Mouse (Mus musculus): ENCODE data around the gene Snai3. TPM values are rescaled to one million over a fixed set of nuclear protein-coding genes. Genes with fewer than 3 reads are reported as not detected.

Gene Snai3
- polyA plus RNA-seq, 1 experiment from 2014 or later, result 0.75 TPM

GRCm38 (mm10) chr8:122423217-122423616 lies 37.3 kb downstream of the Snai3 start:
- Histone ChIP-seq H3K4me2 (replicated peaks; ENCODE audit: low read depth, low read length) (no peak overlapping the region), H3K36me3 (ENCODE audit: insufficient read depth, low read length) (peaks cover 14% of the 10 kb centered on the region; the same call in 1 of the 2 replicates), H3K27me3 (ENCODE audit: insufficient read depth, low read length) (no peaks in the 10 kb centered on the region), H3K9me3 (ENCODE audit: low read length) (no peaks in the 10 kb centered on the region), H3K9ac (replicated peaks; ENCODE audit: low read length) (no peak overlapping the region), H3K4me3 (ENCODE audit: low read length) (no peak overlapping the region), H3K27ac (ENCODE audit: low read length) (no peak overlapping the region), H3K4me1 (ENCODE audit: insufficient read depth, low read length) (peaks cover 13% of the 10 kb centered on the region)
- 86% methylated on average over 24 of the region's 24 CpGs for WGBS
- no peak for ATAC-seq (ENCODE audit: low FRiP score, low TSS enrichment)

DNA sequence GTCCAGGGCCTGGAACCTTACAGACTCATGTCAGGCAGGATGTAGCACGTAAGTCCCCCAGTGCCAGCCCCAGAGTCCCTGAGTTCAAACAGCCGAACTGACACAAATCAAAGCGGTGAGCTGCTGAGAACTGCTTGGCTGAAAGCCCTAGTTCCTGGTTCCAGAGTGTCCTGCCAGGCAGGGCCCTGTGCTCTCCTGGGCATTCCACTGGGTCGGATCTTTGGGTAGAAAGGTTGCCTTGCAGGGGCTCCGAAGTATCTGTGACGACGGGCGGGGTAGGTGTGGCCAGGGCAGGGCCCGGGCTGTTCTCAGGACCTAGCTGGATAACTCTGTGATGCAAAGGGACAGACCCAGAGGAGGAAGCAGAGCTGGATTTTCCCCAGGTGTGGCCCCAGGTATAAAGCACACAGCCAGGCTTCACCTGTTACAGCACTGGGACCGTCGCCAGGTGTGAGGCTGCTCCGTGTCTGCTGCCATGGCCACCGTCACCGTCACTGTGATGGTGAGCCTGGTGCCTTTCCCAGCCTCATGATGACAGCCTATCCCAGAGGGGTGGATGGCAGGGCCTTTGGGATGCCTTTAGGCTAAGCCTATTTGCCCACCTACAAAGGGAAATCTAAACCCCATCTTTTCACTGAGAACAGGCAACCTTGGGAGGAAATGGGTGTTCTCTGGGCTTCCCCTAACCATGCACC lies 39.0 kb downstream of the Snai3 start, which contains the start of gene Il17c:
TSS of gene Il17c (plus strand) at position 645 of the 695 bp plus-strand sequence.
- Histone ChIP-seq H3K27ac (ENCODE audit: low read length) (no peak within 1 kb of the TSS), H3K9ac (replicated peaks; ENCODE audit: low read length) (no peak within 1 kb of the TSS), H3K36me3 (ENCODE audit: insufficient read depth, low read length) (peaks cover 29% of the 10 kb centered on the region), H3K4me1 (ENCODE audit: insufficient read depth, low read length) (peaks cover 13% of the 10 kb centered on the region), H3K4me3 (ENCODE audit: low read length) (no peak within 1 kb of the TSS), H3K9me3 (ENCODE audit: low read length) (no peaks in the 10 kb centered on the region), H3K4me2 (replicated peaks; ENCODE audit: low read depth, low read length) (no peak within 1 kb of the TSS), H3K27me3 (ENCODE audit: insufficient read depth, low read length) (no peaks in the 10 kb centered on the region)
- WGBS, result 70% methylated on average over 14 of the region's 14 CpGs
- no peak for ATAC-seq (ENCODE audit: low FRiP score, low TSS enrichment)

- H3K27me3 ChIP-seq (ENCODE audit: insufficient read depth, low read length), result no peaks in the 10 kb centered on the region
- no peak overlapping the region for H3K4me2 ChIP-seq (replicated peaks; ENCODE audit: low read depth, low read length)
- peaks cover 13% of the 10 kb centered on the region for H3K4me1 ChIP-seq (ENCODE audit: insufficient read depth, low read length)
- WGBS, result 70% methylated on average over 9 of the region's 9 CpGs
- H3K9me3 ChIP-seq (ENCODE audit: low read length), result no peaks in the 10 kb centered on the region
- no peak for ATAC-seq (ENCODE audit: low FRiP score, low TSS enrichment)
- H3K4me3 ChIP-seq (ENCODE audit: low read length), result no peak overlapping the region
- H3K36me3 ChIP-seq (ENCODE audit: insufficient read depth, low read length), result peaks cover 36% of the 10 kb centered on the region
- H3K27ac ChIP-seq (ENCODE audit: low read length), result no peak overlapping the region
- 0 out of 2 replicates have a peak overlapping the region, but pooled peaks have one; percentile 6 for H3K9ac ChIP-seq (replicated peaks; ENCODE audit: low read length)
These were observed 40.5 kb downstream of the Snai3 start for GRCm38 (mm10) chr8:122419881-122420555.

- no peak for ATAC-seq (ENCODE audit: low FRiP score, low TSS enrichment)
- H3K4me3 ChIP-seq (ENCODE audit: low read length), result no peak overlapping the region
- H3K9ac ChIP-seq (replicated peaks; ENCODE audit: low read length), result no peak overlapping the region
- no peaks in the 10 kb centered on the region for H3K27me3 ChIP-seq (ENCODE audit: insufficient read depth, low read length)
- no peaks in the 10 kb centered on the region for H3K9me3 ChIP-seq (ENCODE audit: low read length)
- H3K27ac ChIP-seq (ENCODE audit: low read length), result no peak overlapping the region
- 83% methylated on average over 6 of the region's 6 CpGs for WGBS
- H3K36me3 ChIP-seq (ENCODE audit: insufficient read depth, low read length), result peaks cover 81% of the 10 kb centered on the region
- no peak overlapping the region for H3K4me2 ChIP-seq (replicated peaks; ENCODE audit: low read depth, low read length)
- H3K4me1 ChIP-seq (ENCODE audit: insufficient read depth, low read length), result no peaks in the 10 kb centered on the region
These were observed 45.0 kb downstream of the Snai3 start for GRCm38 (mm10) chr8:122415554-122415953.

- H3K4me3 ChIP-seq (ENCODE audit: low read length), result no peak overlapping the region
- H3K36me3 ChIP-seq (ENCODE audit: insufficient read depth, low read length), result peaks cover 91% of the 10 kb centered on the region
- H3K9ac ChIP-seq (replicated peaks; ENCODE audit: low read length), result no peak overlapping the region
- no peaks in the 10 kb centered on the region for H3K9me3 ChIP-seq (ENCODE audit: low read length)
- no peaks in the 10 kb centered on the region for H3K4me1 ChIP-seq (ENCODE audit: insufficient read depth, low read length)
- no peak overlapping the region for H3K27ac ChIP-seq (ENCODE audit: low read length)
- WGBS, result 82% methylated on average over 9 of the region's 9 CpGs
- no peak for ATAC-seq (ENCODE audit: low FRiP score, low TSS enrichment)
- no peak overlapping the region for H3K4me2 ChIP-seq (replicated peaks; ENCODE audit: low read depth, low read length)
- H3K27me3 ChIP-seq (ENCODE audit: insufficient read depth, low read length), result no peaks in the 10 kb centered on the region
These were observed 46.2 kb downstream of the Snai3 start for GRCm38 (mm10) chr8:122414311-122414710.

DNA sequence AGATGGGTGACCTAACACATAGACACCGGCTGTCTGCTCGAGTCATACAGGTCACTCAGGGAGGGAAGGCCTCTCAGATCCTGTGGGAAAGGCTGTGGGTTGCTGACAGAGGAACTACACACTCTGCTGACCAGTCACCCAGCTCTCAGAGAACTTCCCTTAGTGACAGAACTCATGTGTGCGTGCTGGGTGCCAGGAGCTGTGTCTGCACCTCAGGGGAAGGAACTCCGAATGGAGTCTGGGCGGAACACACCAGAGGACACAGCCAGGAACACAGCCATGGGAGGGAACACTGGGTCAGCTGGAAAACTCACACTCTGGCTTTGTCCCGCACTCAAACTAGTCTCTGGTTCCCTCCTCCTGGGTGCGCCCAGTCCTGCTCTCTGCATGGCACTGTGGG lies 52.9 kb downstream of the Snai3 start:
- H3K27me3 ChIP-seq (ENCODE audit: insufficient read depth, low read length), result no peaks in the 10 kb centered on the region
- no peak for ATAC-seq (ENCODE audit: low FRiP score, low TSS enrichment)
- H3K9ac ChIP-seq (replicated peaks; ENCODE audit: low read length), result no peak overlapping the region
- H3K36me3 ChIP-seq (ENCODE audit: insufficient read depth, low read length), result peaks cover 84% of the 10 kb centered on the region
- no peaks in the 10 kb centered on the region for H3K9me3 ChIP-seq (ENCODE audit: low read length)
- H3K4me1 ChIP-seq (ENCODE audit: insufficient read depth, low read length), result no peaks in the 10 kb centered on the region
- WGBS, result 91% methylated on average over 7 of the region's 7 CpGs
- H3K4me2 ChIP-seq (replicated peaks; ENCODE audit: low read depth, low read length), result no peak overlapping the region
- no peak overlapping the region for H3K4me3 ChIP-seq (ENCODE audit: low read length)
- no peak overlapping the region for H3K27ac ChIP-seq (ENCODE audit: low read length)

GRCm38 (mm10) chr8:122405146-122405805 lies 55.3 kb downstream of the Snai3 start:
- H3K27ac ChIP-seq (ENCODE audit: low read length), result no peak overlapping the region
- peaks cover 83% of the 10 kb centered on the region for H3K36me3 ChIP-seq (ENCODE audit: insufficient read depth, low read length)
- H3K27me3 ChIP-seq (ENCODE audit: insufficient read depth, low read length), result no peaks in the 10 kb centered on the region
- H3K9me3 ChIP-seq (ENCODE audit: low read length), result no peaks in the 10 kb centered on the region
- no peak overlapping the region for H3K4me2 ChIP-seq (replicated peaks; ENCODE audit: low read depth, low read length)
- H3K4me3 ChIP-seq (ENCODE audit: low read length), result no peak overlapping the region
- no peaks in the 10 kb centered on the region for H3K4me1 ChIP-seq (ENCODE audit: insufficient read depth, low read length)
- ATAC-seq (ENCODE audit: low FRiP score, low TSS enrichment), result no peak
- H3K9ac ChIP-seq (replicated peaks; ENCODE audit: low read length), result no peak overlapping the region
- 86% methylated on average over 9 of the region's 9 CpGs for WGBS

Small RNAs within 50 kb of the gene (microRNA-seq; reads per million reads assigned to microRNA genes)
- not detected for gene Gm24366

Other genes starting within 250 kb of the Snai3 start
- 1.5 and 1.6 TPM in 2 replicates for gene Zfpm1, start 178.6 kb downstream of the Snai3 start, polyA plus RNA-seq (2015; fragmentation: Nextera tagmentation; extraction: Ambion mirVana)
- not detected in 2 replicates for gene Trhr2, start 100.0 kb downstream of the Snai3 start, polyA plus RNA-seq (2015; fragmentation: Nextera tagmentation; extraction: Ambion mirVana)
- gene Zc3h18, start 84.1 kb downstream of the Snai3 start, polyA plus RNA-seq (2015; fragmentation: Nextera tagmentation; extraction: Ambion mirVana), result 50.1 and 50.6 TPM in 2 replicates
- not detected in 2 replicates for gene Il17c, start 38.7 kb downstream of the Snai3 start, polyA plus RNA-seq (2015; fragmentation: Nextera tagmentation; extraction: Ambion mirVana)
- 385 and 421 TPM in 2 replicates for gene Cyba, start 27.8 kb downstream of the Snai3 start, polyA plus RNA-seq (2015; fragmentation: Nextera tagmentation; extraction: Ambion mirVana)
- 36.4 and 36.6 TPM in 2 replicates for gene Mvd, start 17.3 kb downstream of the Snai3 start, polyA plus RNA-seq (2015; fragmentation: Nextera tagmentation; extraction: Ambion mirVana)
- gene Rnf166, start 15.3 kb upstream of the Snai3 start, polyA plus RNA-seq (2015; fragmentation: Nextera tagmentation; extraction: Ambion mirVana), result 39.3 and 46.0 TPM in 2 replicates
- 46.5 and 48.0 TPM in 2 replicates for gene Ctu2, start 15.4 kb upstream of the Snai3 start, polyA plus RNA-seq (2015; fragmentation: Nextera tagmentation; extraction: Ambion mirVana)
- gene Piezo1, start 90.6 kb upstream of the Snai3 start, polyA plus RNA-seq (2015; fragmentation: Nextera tagmentation; extraction: Ambion mirVana), result 15.6 and 16.9 TPM in 2 replicates
- gene Cdt1, start 107.3 kb upstream of the Snai3 start, polyA plus RNA-seq (2015; fragmentation: Nextera tagmentation; extraction: Ambion mirVana), result 43.0 and 49.0 TPM in 2 replicates
- gene Aprt, start 116.2 kb upstream of the Snai3 start, polyA plus RNA-seq (2015; fragmentation: Nextera tagmentation; extraction: Ambion mirVana), result 363 and 371 TPM in 2 replicates
- 17.4 and 18.2 TPM in 2 replicates for gene Galns, start 150.7 kb upstream of the Snai3 start, polyA plus RNA-seq (2015; fragmentation: Nextera tagmentation; extraction: Ambion mirVana)
- gene Trappc2l, start 150.9 kb upstream of the Snai3 start, polyA plus RNA-seq (2015; fragmentation: Nextera tagmentation; extraction: Ambion mirVana), result 56.7 and 60.1 TPM in 2 replicates
- 0.15 and 0.19 TPM in 2 replicates for gene Pabpn1l, start 162.0 kb upstream of the Snai3 start, polyA plus RNA-seq (2015; fragmentation: Nextera tagmentation; extraction: Ambion mirVana)
- 3.5 and 4.5 TPM in 2 replicates for gene Cbfa2t3, start 238.4 kb upstream of the Snai3 start, polyA plus RNA-seq (2015; fragmentation: Nextera tagmentation; extraction: Ambion mirVana)